Mouse (Mus musculus) G1E-ER4 (cell line): ENCODE results near the gene Coro2b. TPM values are rescaled to one million over a fixed set of nuclear protein-coding genes. Genes with fewer than 3 reads are reported as not detected.

Experiments used
- GATA1 ChIP-seq: IDR thresholded peaks from one replicate; pipeline ENCODE4 v1.8.0; 2012; ENCODE audit warnings: low read length, inconsistent platforms
- polyA plus RNA-seq: library from polyadenylated mRNA; stranded (reverse); fragments of >175 nt; gene quantifications from 2 replicates; pipeline ENCODE4 v1.2.3, GENCODE M21; 2012

Coro2b gene
- not detected in 2 replicates for polyA plus RNA-seq

GRCm38 (mm10) chr9:62536655-62537631 lies at the start of gene Coro2b:
Gene Coro2b, minus strand, starts transcription at chr9:62537044.
- no peak for TF ChIP-seq GATA1

DNA sequence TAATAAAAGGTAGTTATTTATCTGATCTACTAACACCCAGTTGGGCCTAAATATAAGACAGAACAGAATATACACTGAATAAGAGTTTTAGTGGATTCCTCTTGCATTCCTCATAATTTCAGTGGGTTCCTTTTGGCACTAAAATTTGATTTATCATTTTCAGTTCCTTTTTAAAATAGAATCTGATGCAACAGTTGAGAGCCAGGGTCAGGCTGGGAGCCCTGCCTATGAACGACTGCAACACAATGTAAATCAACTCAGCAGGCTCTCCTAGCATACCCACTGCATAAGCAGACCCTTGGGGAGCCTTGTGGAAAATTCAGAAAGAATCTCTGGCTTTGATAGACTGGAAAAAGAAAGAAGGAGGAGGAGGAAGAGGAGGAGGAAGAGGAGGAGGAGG lies 40.7 kb upstream of the Coro2b start:
- no peak for TF ChIP-seq GATA1

GRCm38 (mm10) chr9:62569121-62569520 lies 32.3 kb upstream of the Coro2b start:
- TF ChIP-seq GATA1, result no peak

DNA sequence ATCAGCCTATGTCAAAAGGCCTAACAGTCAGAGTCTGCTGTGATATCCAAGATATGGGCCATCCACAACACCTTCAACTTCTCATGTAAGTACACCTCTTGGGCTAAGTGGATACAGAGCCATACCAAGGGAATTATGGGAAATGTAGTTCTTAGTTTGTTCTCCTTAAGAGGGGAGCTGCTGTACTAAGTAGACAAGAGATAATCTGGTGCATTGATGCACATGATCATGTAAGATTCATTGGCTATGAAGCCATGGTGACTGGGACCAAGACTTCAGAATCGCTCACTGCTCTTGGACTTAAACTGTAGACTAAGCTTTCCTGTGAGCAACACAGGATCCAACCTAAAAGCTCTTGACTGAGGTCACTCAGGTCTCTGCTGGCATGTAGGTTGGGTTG lies 31.0 kb upstream of the Coro2b start:
- TF ChIP-seq GATA1, result no peak

DNA sequence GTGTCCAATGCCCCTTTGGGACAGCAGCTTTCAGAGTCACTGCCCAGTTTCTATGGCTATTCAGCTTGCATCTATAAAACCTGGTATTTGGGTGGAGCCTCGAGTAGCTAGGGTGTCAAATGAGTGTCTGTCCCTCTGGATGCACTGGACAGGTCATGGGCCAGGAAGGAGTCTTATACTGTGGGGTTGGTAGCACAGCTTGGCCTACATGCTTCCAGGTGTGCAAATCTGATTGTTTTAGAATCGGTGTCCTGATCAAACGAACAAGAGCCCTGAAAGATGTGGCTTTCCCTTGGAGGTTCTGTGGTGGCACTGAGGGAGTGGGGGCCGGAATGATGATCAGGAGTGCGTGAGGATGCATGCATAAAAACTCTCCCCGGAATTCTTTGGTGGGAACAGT lies 25.4 kb upstream of the Coro2b start:
- no peak for TF ChIP-seq GATA1

DNA sequence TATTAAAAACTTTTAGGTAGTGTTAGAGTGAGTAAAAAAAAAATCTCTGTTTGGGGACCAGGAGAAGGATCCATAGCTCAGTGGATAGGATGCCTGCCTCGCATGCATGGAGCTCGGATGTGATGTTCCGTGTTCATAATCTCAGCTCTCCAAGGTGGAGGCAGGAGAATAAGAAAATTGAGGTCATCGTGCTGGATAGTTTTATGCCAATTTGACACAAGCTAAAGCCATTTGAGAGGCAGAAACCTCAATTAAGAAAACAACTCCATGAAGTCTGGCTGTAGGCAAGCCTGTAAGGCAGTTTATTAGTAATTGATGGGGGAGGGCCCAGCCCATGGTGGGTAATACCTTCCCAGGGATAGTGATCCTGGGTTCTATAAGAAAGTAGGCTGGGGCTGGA lies 23.6 kb upstream of the Coro2b start:
- no peak for TF ChIP-seq GATA1

GRCm38 (mm10) chr9:62560006-62560405 lies 23.2 kb upstream of the Coro2b start:
- TF ChIP-seq GATA1, result no peak

DNA sequence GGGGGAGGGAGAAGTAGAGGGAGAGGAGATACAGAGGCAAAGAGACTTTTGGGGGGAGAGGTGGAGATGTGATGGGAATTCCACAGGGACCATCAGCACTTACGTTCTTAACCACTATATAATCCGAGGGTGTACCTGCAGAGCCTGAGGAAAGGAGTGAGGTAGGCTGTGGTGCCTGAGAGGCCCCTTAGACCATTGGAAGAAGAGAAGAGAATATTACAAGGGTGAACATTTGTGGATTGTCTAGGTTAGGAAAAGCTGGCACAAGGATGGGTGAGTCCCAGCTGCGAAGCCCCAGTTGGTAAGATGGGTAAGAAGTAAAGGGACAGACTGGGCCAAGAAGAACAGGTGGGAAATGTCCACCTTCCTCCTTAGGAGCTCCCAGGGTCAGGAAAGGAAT lies 22.6 kb upstream of the Coro2b start:
- no peak for TF ChIP-seq GATA1

DNA sequence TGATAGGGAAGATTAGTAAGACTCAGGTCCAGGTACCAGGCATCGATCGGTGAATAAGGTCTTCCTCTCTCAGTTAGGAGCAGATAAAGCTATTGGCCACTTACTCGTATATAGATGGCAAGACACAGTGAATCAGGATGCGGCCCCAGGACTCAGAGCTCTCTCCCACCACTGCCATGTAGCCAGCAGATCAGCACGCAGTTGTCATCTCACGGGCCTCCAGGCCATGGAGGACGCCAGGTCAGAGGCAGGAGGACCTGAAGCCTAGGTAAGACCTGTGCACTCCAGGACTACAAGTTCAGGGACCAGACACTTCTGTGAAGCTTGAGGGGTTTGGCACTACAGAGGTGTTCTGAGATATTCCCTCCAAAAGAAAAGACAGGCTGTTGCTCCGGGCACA lies 21.2 kb upstream of the Coro2b start:
- TF ChIP-seq GATA1, result no peak

- TF ChIP-seq GATA1, result no peak
These were observed 19.9 kb upstream of the Coro2b start for GRCm38 (mm10) chr9:62556748-62557147.

DNA sequence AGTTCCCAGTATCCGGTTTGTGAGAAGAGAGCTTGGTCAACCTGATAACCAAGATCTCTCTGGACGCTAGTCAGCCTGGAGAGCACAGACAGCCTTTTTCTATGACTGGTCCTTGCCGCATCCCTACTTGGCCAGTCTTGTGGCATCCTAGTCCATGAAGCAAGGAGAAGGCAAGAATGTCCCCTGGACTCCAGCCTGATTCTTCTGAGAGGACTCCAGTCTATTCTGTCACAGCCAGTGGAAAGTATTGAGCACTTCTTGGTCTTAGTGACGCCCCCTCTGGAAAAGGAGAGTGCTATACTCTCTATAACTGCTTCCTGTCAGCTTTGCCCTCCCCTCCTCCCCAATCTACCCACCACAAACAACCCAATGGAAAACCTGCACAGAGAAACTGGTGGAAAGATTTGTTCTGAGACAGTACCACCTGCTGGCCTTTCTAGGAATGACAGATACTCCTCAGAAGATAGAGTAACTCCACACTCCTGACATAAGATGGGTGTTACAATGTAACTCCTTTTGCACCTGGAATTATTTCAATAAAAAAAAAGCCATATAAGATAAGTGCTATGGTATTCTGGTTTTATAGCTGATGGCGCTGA lies 18.5 kb upstream of the Coro2b start:
- no peak for TF ChIP-seq GATA1

DNA sequence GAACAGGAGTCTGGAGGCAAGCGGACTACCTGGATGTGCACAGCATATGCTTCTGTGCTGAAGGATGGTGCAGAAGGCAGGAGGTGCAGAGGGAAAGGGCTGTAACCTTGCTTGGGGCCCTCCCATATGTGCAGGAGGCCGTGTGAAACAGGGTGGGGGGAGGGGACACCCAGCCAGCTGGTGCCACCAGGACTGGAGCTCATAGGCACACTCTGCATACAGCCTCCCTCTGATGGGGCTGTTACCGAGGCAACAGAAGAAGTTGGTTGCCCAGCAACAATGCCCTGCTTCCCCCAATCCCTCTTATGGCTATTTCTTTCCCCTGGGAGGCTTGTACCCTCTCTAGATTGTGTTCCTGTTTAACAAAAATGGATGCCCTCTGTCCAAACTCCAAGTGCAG lies 17.8 kb upstream of the Coro2b start:
- no peak for TF ChIP-seq GATA1

- TF ChIP-seq GATA1, result no peak
These were observed 16.6 kb upstream of the Coro2b start for GRCm38 (mm10) chr9:62553366-62553940.

DNA sequence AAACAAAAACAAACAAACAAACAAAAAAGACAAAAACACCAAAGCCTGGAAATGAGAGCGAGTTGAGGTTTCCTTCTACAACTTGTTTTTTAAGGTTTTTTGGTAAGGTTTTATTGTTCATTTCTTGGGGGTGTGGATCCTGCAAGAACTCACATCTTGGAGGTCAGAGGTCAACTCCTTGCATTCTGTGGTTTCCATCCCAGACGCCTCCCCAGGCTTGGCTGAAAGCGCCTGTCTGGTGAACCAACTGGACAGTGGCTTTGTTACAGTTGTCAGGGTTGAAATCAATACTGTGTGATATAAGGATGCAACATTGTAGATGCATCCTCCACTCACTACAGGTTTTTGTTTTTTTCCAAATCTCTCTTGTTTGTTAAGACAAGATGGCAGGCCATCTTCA lies 14.7 kb upstream of the Coro2b start:
- no peak for TF ChIP-seq GATA1

DNA sequence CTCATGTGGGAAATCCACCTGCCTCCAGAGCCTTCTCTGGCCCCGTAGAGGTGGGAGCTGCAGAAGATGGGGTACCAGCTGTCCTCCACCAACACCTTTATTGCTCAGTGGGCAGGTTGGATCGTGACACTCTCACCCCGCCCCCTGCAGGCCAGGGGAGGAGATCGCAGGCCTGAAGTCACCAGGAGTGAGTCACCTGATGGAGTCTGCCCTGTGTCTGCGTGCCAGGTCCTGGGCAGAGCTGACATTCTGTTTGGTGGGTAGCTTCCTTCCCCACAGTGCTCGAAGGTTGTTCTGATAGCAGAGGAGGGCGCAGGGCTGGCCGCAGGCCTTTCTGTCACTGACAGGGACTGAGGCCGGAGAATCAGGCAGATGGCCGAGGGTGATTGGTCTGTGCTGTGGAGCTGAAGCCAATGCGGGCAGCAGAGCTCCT lies 13.8 kb upstream of the Coro2b start:
- no peak for TF ChIP-seq GATA1

- TF ChIP-seq GATA1, result no peak
These were observed 13.0 kb upstream of the Coro2b start for GRCm38 (mm10) chr9:62549809-62550208.
